Mouse (Mus musculus) heart, adult 2 months (tissue): ENCODE measurements around the gene Hsh2d.

Source experiments
- CTCF ChIP-seq: fragments of 200-600 bp; IDR thresholded peaks from 2 replicates; pipeline ENCODE4 v1.8.1; 2022; ENCODE audit warnings: antibody characterized with exemption, mild to moderate bottlenecking, moderate library complexity
- EP300 ChIP-seq: fragments of 200-500 bp; IDR thresholded peaks from 2 replicates; pipeline ENCODE4 v1.6.1; 2011; ENCODE audit warnings: low read depth, low read length, control low read depth; ENCODE audit not compliant: insufficient read depth
- POLR2A ChIP-seq: fragments of 200-500 bp; IDR thresholded peaks from 2 replicates; pipeline ENCODE4 v1.6.1; 2011; ENCODE audit warnings: mild to moderate bottlenecking, low read depth, low read length, control low read depth; ENCODE audit not compliant: insufficient read depth

DNA sequence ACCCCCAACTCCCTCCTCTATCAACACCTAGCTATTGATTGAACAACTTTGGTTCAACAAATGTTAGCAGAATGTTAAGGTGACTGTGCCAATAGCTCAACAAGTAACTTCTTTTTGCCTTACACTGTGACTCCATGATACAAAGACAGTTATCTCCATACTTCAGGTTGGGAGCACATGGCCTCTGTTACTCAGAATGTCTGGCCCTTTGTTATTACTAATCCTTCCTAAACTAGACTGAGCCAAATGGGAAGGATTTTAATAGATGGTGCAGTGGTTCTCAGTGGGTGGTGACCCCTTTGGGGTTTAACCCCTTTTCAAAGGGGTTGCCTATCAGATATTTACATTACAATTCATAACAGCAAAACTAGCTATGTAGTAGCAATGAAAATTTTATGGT lies 36.1 kb upstream of the Hsh2d start:
- TF ChIP-seq CTCF (no peak), EP300 (no peak), POLR2A (no peak)
